Mouse (Mus musculus) erythroblast, embryonic 14.5 days (primary cell): ENCODE results near the gene Usp25.

ENCODE experiments used
- GATA1 ChIP-seq: IDR thresholded peaks from 2 replicates; pipeline ENCODE4 v1.6.1; 2012; ENCODE audit warnings: low read length, inconsistent platforms, mixed read lengths
- TAL1 ChIP-seq: IDR thresholded peaks from 3 replicates; pipeline ENCODE4 v1.6.1; 2012; ENCODE audit warnings: low read length, inconsistent platforms, mixed read lengths

DNA sequence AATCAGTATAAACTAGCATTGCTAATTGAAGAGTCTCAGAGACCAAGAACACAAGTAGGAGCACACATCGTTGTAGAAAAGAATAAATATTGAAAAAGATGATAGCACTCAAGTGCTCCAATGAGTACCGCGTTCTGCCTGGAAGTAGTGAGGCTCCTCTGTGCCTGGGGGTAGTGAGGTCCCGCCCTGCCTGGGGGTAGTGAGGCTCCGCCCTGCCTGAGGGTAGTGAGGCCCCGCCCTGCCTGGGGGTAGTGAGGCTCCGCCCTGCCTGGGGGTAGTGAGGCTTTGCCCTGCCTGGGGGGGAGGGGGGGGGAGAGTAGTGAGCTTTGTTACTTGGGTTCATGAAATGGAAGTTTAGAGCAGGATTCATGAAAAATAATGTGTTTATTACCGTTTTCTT, 46.7 kb downstream of the Usp25 start:
- no peak for TF ChIP-seq TAL1
- no peak for TF ChIP-seq GATA1
